Mouse (Mus musculus): Measurements from ENCODE around the gene Sbno1. TPM values are rescaled to one million over a fixed set of nuclear protein-coding genes. Genes with fewer than 3 reads are reported as not detected.

Sbno1 gene
- polyA plus RNA-seq, 1 experiment from 2014 or later, result 36.2 TPM

- peak overlapping the region; percentile 77; the same call in 1 of the 2 replicates for H3K4me2 ChIP-seq (ENCODE audit: low read depth, low read length)
- 58% methylated on average over 5 of the region's 5 CpGs for WGBS (ENCODE audit: insufficient replicate concordance)
- peak overlapping the region; percentile 55 for H3K27ac ChIP-seq (ENCODE audit: low read length)
- H3K36me3 ChIP-seq (ENCODE audit: control insufficient read depth, insufficient read depth), result no peaks in the 10 kb centered on the region
- H3K27me3 ChIP-seq (ENCODE audit: control insufficient read depth, insufficient read depth, low read depth, low read length), result no peaks in the 10 kb centered on the region
- H3K4me1 ChIP-seq (ENCODE audit: control insufficient read depth, low read depth, low read length), result peaks cover 30% of the 10 kb centered on the region
- H3K9ac ChIP-seq (ENCODE audit: low read depth, low read length), result peak overlapping the region; percentile 29; the same call in 1 of the 2 replicates
- no peak overlapping the region for H3K4me3 ChIP-seq (ENCODE audit: low read depth, low read length)
- ATAC-seq (ENCODE audit: low read depth), result no peak
- H3K9me3 ChIP-seq (replicated peaks; ENCODE audit: control insufficient read depth, low read length), result no peaks in the 10 kb centered on the region
These were observed 12.4 kb upstream of the Sbno1 start for GRCm38 (mm10) chr5:124438229-124438628.

GRCm38 (mm10) chr5:124433048-124433447 is 7.2 kb upstream of the Sbno1 start:
- no peaks in the 10 kb centered on the region for H3K36me3 ChIP-seq (ENCODE audit: control insufficient read depth, insufficient read depth)
- no peaks in the 10 kb centered on the region for H3K9me3 ChIP-seq (replicated peaks; ENCODE audit: control insufficient read depth, low read length)
- H3K4me3 ChIP-seq (ENCODE audit: low read depth, low read length), result no peak overlapping the region
- H3K9ac ChIP-seq (ENCODE audit: low read depth, low read length), result no peak overlapping the region
- H3K27ac ChIP-seq (ENCODE audit: low read length), result no peak overlapping the region
- WGBS (ENCODE audit: insufficient replicate concordance), result 56% methylated on average over 2 of the region's 2 CpGs
- H3K4me1 ChIP-seq (ENCODE audit: control insufficient read depth, low read depth, low read length), result no peaks in the 10 kb centered on the region
- H3K4me2 ChIP-seq (ENCODE audit: low read depth, low read length), result no peak overlapping the region
- ATAC-seq (ENCODE audit: low read depth), result no peak
- H3K27me3 ChIP-seq (ENCODE audit: control insufficient read depth, insufficient read depth, low read depth, low read length), result no peaks in the 10 kb centered on the region

DNA sequence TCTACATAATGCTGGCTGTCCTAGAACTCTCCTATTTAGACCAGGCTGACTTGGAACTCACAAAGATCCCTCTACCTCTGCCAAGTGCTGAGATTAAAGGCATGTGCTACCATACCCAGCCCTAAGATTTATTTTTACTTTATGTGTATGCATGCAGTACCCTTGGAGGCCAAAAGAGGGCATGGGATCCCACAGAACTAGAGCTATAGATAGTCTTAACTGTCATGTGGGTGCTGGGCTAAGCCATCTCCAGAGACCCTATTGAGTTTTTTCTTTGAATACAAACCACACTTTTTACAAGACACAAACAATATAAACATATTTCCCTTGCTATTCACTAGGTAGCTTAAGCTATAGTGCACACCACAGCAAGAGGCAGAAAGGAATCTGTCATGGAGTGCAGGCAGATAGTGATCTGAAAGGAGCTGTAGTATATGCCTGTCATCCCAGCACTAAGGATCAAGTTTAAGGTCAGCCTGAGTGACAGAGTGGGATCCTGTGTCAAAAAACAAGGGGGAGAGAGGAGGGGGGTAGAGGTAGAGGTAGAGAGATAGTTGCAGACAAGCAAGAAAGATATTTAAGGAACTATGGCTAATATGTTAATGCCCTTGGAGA is 6.7 kb upstream of the Sbno1 start:
- no peak overlapping the region for H3K9ac ChIP-seq (ENCODE audit: low read depth, low read length)
- ATAC-seq (ENCODE audit: low read depth), result peak; percentile 55; the same call in 1 of the 2 replicates
- H3K27me3 ChIP-seq (ENCODE audit: control insufficient read depth, insufficient read depth, low read depth, low read length), result no peaks in the 10 kb centered on the region
- no peaks in the 10 kb centered on the region for H3K4me1 ChIP-seq (ENCODE audit: control insufficient read depth, low read depth, low read length)
- no peak overlapping the region for H3K4me3 ChIP-seq (ENCODE audit: low read depth, low read length)
- no peaks in the 10 kb centered on the region for H3K36me3 ChIP-seq (ENCODE audit: control insufficient read depth, insufficient read depth)
- H3K27ac ChIP-seq (ENCODE audit: low read length), result no peak overlapping the region
- no peak overlapping the region for H3K4me2 ChIP-seq (ENCODE audit: low read depth, low read length)
- H3K9me3 ChIP-seq (replicated peaks; ENCODE audit: control insufficient read depth, low read length), result no peaks in the 10 kb centered on the region

DNA sequence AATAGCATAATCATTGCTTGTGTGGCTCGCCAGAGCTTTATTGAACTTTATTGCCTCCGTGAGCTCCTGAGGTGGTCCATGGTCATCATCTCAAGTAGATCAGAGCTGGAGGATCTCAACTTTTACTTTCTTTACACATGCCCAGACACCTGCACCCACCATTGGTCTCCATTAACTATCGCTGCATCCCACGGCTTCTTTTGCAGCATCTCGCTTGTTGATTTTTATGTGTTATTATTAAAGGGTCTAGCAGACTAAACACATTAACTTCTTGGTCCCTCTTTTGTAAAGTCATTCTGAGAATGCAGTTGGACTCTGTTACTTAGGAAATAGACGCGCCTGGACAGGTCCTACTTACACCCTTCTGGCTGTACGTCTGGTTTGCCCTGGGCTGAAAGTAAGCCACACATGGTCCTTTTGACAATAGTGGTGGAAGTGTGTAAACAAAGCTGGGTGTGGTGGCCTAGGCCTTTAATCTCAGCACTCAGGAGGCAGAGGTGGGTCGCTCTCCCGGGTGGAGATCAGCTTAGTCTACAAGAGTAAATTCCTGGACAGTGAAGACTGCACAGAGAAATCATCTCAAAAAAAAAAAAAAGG is 772 bp upstream of the Sbno1 start:
- H3K27ac ChIP-seq (ENCODE audit: low read length), result peak overlapping the region; percentile 54
- peak overlapping the region; percentile 49; the same call in 1 of the 2 replicates for H3K9ac ChIP-seq (ENCODE audit: low read depth, low read length)
- peak overlapping the region; percentile 72 for H3K4me2 ChIP-seq (ENCODE audit: low read depth, low read length)
- H3K9me3 ChIP-seq (replicated peaks; ENCODE audit: control insufficient read depth, low read length), result no peaks in the 10 kb centered on the region
- H3K27me3 ChIP-seq (ENCODE audit: control insufficient read depth, insufficient read depth, low read depth, low read length), result no peaks in the 10 kb centered on the region
- no peak for ATAC-seq (ENCODE audit: low read depth)
- peak overlapping the region; percentile 98 for H3K4me3 ChIP-seq (ENCODE audit: low read depth, low read length)
- 78% methylated on average over 10 of the region's 10 CpGs for WGBS (ENCODE audit: insufficient replicate concordance)
- H3K4me1 ChIP-seq (ENCODE audit: control insufficient read depth, low read depth, low read length), result peaks cover 15% of the 10 kb centered on the region
- H3K36me3 ChIP-seq (ENCODE audit: control insufficient read depth, insufficient read depth), result no peaks in the 10 kb centered on the region

DNA sequence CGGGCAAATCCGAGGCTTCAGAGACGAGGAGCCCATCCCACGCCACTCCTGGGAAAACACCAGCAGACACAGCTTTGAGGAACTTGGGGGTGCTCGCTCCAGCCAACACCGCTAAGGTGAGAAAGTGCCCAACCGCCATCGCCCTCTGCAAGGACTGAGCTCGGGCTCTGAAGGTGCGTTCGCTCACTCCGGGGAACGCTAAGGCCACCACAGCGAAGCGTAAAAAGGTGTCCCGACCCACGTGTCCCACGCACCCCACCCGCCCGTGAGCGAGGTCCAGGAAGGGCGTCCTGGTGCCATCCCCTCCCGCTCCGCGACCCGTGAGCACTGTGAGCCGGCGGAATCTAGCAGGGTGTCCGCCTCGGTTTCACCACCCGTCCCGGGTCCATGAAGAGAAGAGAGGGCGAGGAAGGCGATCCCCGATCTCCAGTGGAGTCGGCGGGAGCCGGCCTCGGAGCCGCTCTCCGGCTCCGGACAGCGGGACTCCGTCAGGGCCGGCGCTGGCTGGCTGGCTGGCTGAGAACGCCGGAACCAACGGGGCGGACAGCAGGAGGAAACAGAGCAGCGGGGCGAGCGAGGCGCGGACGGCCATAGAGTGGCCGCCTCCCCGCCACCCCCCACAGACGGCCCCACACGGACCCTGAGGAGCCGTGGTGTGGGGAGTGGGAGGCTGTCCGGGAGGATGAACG is 934 bp downstream of the Sbno1 start:
- peak overlapping the region; percentile 93 for H3K27ac ChIP-seq (ENCODE audit: low read length)
- no peaks in the 10 kb centered on the region for H3K36me3 ChIP-seq (ENCODE audit: control insufficient read depth, insufficient read depth)
- H3K4me3 ChIP-seq (ENCODE audit: low read depth, low read length), result peak overlapping the region; percentile 98
- no peaks in the 10 kb centered on the region for H3K27me3 ChIP-seq (ENCODE audit: control insufficient read depth, insufficient read depth, low read depth, low read length)
- H3K4me1 ChIP-seq (ENCODE audit: control insufficient read depth, low read depth, low read length), result peaks cover 23% of the 10 kb centered on the region
- ATAC-seq (ENCODE audit: low read depth), result peak; percentile 39
- WGBS (ENCODE audit: insufficient replicate concordance), result 0% methylated on average over 63 of the region's 63 CpGs
- no peaks in the 10 kb centered on the region for H3K9me3 ChIP-seq (replicated peaks; ENCODE audit: control insufficient read depth, low read length)
- peak overlapping the region; percentile 72 for H3K4me2 ChIP-seq (ENCODE audit: low read depth, low read length)
- peak overlapping the region; percentile 99 for H3K9ac ChIP-seq (ENCODE audit: low read depth, low read length)

- Histone ChIP-seq H3K4me1 (ENCODE audit: control insufficient read depth, low read depth, low read length) (peaks cover 29% of the 10 kb centered on the region), H3K27ac (ENCODE audit: low read length) (peak overlapping the region; percentile 93), H3K4me3 (ENCODE audit: low read depth, low read length) (peak overlapping the region; percentile 98), H3K9ac (ENCODE audit: low read depth, low read length) (peak overlapping the region; percentile 99), H3K9me3 (replicated peaks; ENCODE audit: control insufficient read depth, low read length) (no peaks in the 10 kb centered on the region), H3K36me3 (ENCODE audit: control insufficient read depth, insufficient read depth) (no peaks in the 10 kb centered on the region), H3K4me2 (ENCODE audit: low read depth, low read length) (peak overlapping the region; percentile 72), H3K27me3 (ENCODE audit: control insufficient read depth, insufficient read depth, low read depth, low read length) (no peaks in the 10 kb centered on the region)
- ATAC-seq (ENCODE audit: low read depth), result no peak
- under 1% methylated on average over 14 of the region's 14 CpGs for WGBS (ENCODE audit: insufficient replicate concordance)
These were observed 1.5 kb downstream of the Sbno1 start for GRCm38 (mm10) chr5:124424200-124424722.

GRCm38 (mm10) chr5:124421786-124422185 is 4.0 kb downstream of the Sbno1 start:
- WGBS (ENCODE audit: insufficient replicate concordance), result 83% methylated on average over 2 of the region's 2 CpGs
- Histone ChIP-seq H3K9ac (ENCODE audit: low read depth, low read length) (no peak overlapping the region), H3K4me1 (ENCODE audit: control insufficient read depth, low read depth, low read length) (peaks cover 37% of the 10 kb centered on the region), H3K4me2 (ENCODE audit: low read depth, low read length) (no peak overlapping the region), H3K27ac (ENCODE audit: low read length) (no peak overlapping the region), H3K4me3 (ENCODE audit: low read depth, low read length) (no peak overlapping the region), H3K36me3 (ENCODE audit: control insufficient read depth, insufficient read depth) (no peaks in the 10 kb centered on the region), H3K27me3 (ENCODE audit: control insufficient read depth, insufficient read depth, low read depth, low read length) (no peaks in the 10 kb centered on the region), H3K9me3 (replicated peaks; ENCODE audit: control insufficient read depth, low read length) (no peaks in the 10 kb centered on the region)
- no peak for ATAC-seq (ENCODE audit: low read depth)

DNA sequence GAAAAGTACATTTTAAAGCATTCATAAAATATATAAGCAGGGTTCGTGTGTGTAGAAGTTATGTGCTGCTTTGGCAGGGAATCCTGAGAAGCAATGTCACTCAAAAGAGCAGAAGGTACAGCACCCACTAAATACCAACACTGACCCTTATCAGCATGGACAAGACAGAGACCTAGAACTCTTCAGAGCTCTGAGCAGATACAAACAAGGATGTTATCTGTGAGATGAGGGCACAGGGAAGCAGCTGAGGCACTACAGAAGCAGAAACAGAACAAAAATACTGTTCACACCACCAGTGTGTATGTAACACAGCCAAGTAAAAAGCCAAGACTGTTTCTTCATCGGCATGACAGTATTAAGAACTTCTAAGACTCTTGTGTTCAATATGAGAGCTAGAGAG is 6.9 kb downstream of the Sbno1 start:
- Histone ChIP-seq H3K4me2 (ENCODE audit: low read depth, low read length) (peak overlapping the region; percentile 44), H3K36me3 (ENCODE audit: control insufficient read depth, insufficient read depth) (no peaks in the 10 kb centered on the region), H3K27me3 (ENCODE audit: control insufficient read depth, insufficient read depth, low read depth, low read length) (no peaks in the 10 kb centered on the region), H3K27ac (ENCODE audit: low read length) (peak overlapping the region; percentile 84), H3K4me1 (ENCODE audit: control insufficient read depth, low read depth, low read length) (peaks cover 32% of the 10 kb centered on the region), H3K4me3 (ENCODE audit: low read depth, low read length) (no peak overlapping the region; the same call in 1 of the 2 replicates), H3K9ac (ENCODE audit: low read depth, low read length) (peak overlapping the region; percentile 42), H3K9me3 (replicated peaks; ENCODE audit: control insufficient read depth, low read length) (no peaks in the 10 kb centered on the region)
- peak; percentile 93 for ATAC-seq (ENCODE audit: low read depth)
- WGBS (ENCODE audit: insufficient replicate concordance), result 45% methylated on average over 2 of the region's 2 CpGs

GRCm38 (mm10) chr5:124412163-124412562 is 13.6 kb downstream of the Sbno1 start:
- Histone ChIP-seq H3K4me2 (ENCODE audit: low read depth, low read length) (no peak overlapping the region), H3K9me3 (replicated peaks; ENCODE audit: control insufficient read depth, low read length) (no peaks in the 10 kb centered on the region), H3K36me3 (ENCODE audit: control insufficient read depth, insufficient read depth) (peaks cover 23% of the 10 kb centered on the region), H3K4me1 (ENCODE audit: control insufficient read depth, low read depth, low read length) (no peaks in the 10 kb centered on the region; the same call in 1 of the 2 replicates), H3K27ac (ENCODE audit: low read length) (no peak overlapping the region), H3K4me3 (ENCODE audit: low read depth, low read length) (no peak overlapping the region), H3K27me3 (ENCODE audit: control insufficient read depth, insufficient read depth, low read depth, low read length) (no peaks in the 10 kb centered on the region), H3K9ac (ENCODE audit: low read depth, low read length) (no peak overlapping the region)
- ATAC-seq (ENCODE audit: low read depth), result peak; percentile 27; the same call in 1 of the 2 replicates
- WGBS (ENCODE audit: insufficient replicate concordance), result 32% methylated on average over 5 of the region's 5 CpGs

All from liver, embryonic 16.5 days (tissue).